8 mouse cellular contexts compared by ENCODE assay signal in the genomic region with DNA sequence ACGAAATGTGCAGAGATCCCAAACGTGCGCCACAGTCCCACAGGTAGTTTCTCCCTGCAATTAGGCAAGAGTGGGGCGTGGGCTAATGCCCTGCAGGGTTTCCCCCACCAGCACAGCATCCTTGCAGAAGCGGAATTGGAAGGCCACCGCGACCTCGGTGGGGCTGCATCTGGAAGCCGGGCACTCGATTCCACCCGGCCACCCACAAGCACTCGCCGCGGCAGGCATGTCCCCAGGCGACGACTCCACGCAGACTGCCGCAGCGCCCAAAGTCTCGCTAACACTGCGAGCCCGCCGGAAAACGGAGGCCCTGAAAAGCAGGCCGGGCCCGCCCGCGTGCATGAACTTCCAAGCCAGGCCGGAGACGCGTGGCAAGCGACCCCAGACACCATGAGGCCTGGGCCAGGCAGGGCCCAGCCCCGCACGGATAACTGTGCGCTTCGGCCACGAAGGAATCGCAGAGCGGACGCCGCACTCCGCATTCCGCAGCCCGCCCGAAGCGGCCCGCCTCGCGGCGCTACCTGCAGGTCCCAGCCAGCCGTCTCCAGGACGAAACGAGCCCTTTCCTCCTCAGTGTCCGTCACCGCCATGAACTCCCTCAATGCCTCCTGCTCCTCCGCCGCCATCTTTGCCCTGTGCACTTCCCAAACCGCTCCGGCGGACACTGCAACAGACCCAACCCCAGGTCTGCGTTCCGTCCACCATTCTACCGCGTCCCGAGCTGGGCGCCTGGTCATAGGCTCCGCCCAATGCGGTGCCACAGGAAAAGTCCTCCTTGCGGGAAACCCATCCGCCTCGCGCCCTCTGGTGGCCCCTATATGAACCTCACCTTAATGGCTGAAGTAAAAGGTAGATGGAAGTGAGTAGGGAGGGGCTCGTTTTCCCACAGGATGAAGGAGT.
DNase-seq lines count a peak whose midpoint lies in the region; ATAC-seq and TF ChIP-seq lines count a peak whose summit lies in the region.
"Not testable (repeated sequence)": the region's sequence is repeated elsewhere in the genome, so short reads cannot be mapped to it uniquely, and the experiment has no call there.

No protein-coding gene starts in this region.

- H3K36me3 ChIP-seq in ES-E14 (ENCODE audit: control insufficient read depth, insufficient read depth, low read length, poor library complexity, severe bottlenecking); forebrain, embryonic 15.5 days: not testable (repeated sequence)

- in situ Hi-C loops in ES-E14 (cut with MboI; ENCODE audit: low sequenced_read_pairs in 2 of 2, unreplicated experiment in 2 of 2), result not testable (repeated sequence)

- WGBS in forebrain, embryonic 15.5 days, result 10% methylated on average over 68 of the region's 73 CpGs
- 7% methylated on average over 72 of the region's 73 CpGs for WGBS in lung, adult 2 months

- not testable (repeated sequence) for H3K4me1 ChIP-seq in ES-E14 (ENCODE audit: control insufficient read depth in 2 of 2, insufficient read depth in 2 of 2, low read length in 2 of 2, poor library complexity in 1 of 2); forebrain, embryonic 15.5 days; lung, adult 2 months (ENCODE audit: control insufficient read depth, insufficient read depth, low read length)

- DNase-seq in ES-E14 (ENCODE audit: low read depth, low spot score), result peak; percentile 77
- peak; percentile 79 for DNase-seq in cerebellum, adult 11 months
- DNase-seq in heart, postnatal 25 days (ENCODE audit: low spot score), result peak; percentile 70
- peak; percentile 65 to 80 for DNase-seq in layer of hippocampus, adult 18-20 months (ENCODE audit: low spot score in 2 of 2)
- peak; percentile 74 for DNase-seq in lung, adult 2 months
- DNase-seq in testis, postnatal 14 days (ENCODE audit: low spot score), result peak; percentile 62

- not testable (repeated sequence) for H3K9me3 ChIP-seq in ES-E14 (ENCODE audit: control insufficient read depth, insufficient read depth, low read depth, low read length); forebrain, embryonic 15.5 days

- ATAC-seq in forebrain, embryonic 15.5 days (replicated peaks), result peak; percentile 99
- ATAC-seq in neutrophil, adult 5-6 weeks (ENCODE audit: extremely low read depth, insufficient number of reproducible peaks, low FRiP score, poor library complexity, severe bottlenecking), result peak; percentile 97

- H3K27ac ChIP-seq in ES-E14 (ENCODE audit: insufficient read depth, low read depth, low read length, poor library complexity, severe bottlenecking), result peak overlapping the region; percentile 68
- H3K27ac ChIP-seq in forebrain, embryonic 15.5 days (replicated peaks), result peak overlapping the region; percentile 66

- H3K4me2 ChIP-seq in forebrain, embryonic 15.5 days (replicated peaks), result peak overlapping the region; percentile 55

- H3K27me3 ChIP-seq in forebrain, embryonic 15.5 days, result not testable (repeated sequence)

- H3K4me3 ChIP-seq in ES-E14 (ENCODE audit: insufficient read depth in 1 of 2, low read depth in 1 of 2, low read length in 2 of 2, poor library complexity in 1 of 2, severe bottlenecking in 1 of 2), result peak overlapping the region; percentile 47 to 61
- H3K4me3 ChIP-seq in forebrain, embryonic 15.5 days, result peak overlapping the region; percentile 58
- H3K4me3 ChIP-seq in lung, adult 2 months (replicated peaks; ENCODE audit: extremely low read depth, low read depth, low read length), result peak overlapping the region; percentile 86

- TF ChIP-seq CTCF in lung, adult 2 months (IDR thresholded peaks at IDR 0.05; ENCODE audit: insufficient read depth, low read length), result peak; percentile 52; the same call in 1 of the 2 replicates

- peak; percentile 49; the same call in 1 of the 2 replicates for TF ChIP-seq POLR2A in lung, adult 2 months (IDR thresholded peaks at IDR 0.05; ENCODE audit: borderline replicate concordance, extremely low read depth, low read depth, low read length)

- intact Hi-C loops in heart, postnatal 25 days (cut with DNase I), result not testable (repeated sequence)

- peak overlapping the region; percentile 53 for H3K9ac ChIP-seq in ES-E14 (ENCODE audit: insufficient read depth, low read depth, low read length, poor library complexity, severe bottlenecking)
- peak overlapping the region; percentile 69 for H3K9ac ChIP-seq in forebrain, embryonic 15.5 days (replicated peaks)

TF ChIP-seq in ES-E14, 5 proteins besides CTCF, POLR2A, EP300 and RAD21:
- TF ChIP-seq HCFC1 (IDR thresholded peaks at IDR 0.05; ENCODE audit: borderline replicate concordance, insufficient read depth, low read length), result peak; percentile 76
- 0 out of 2 replicates have a peak, but pooled peaks have one; percentile 34 for TF ChIP-seq CHD2 (IDR thresholded peaks at IDR 0.05; ENCODE audit: low read depth, low read length)

Comparison
In these comparisons a context has a peak if more than half of its experiments do, and no peak if none do; other contexts are left out.
1. Peak in every context shown above with its lines: DNase-seq, ATAC-seq, H3K4me3 ChIP-seq and H3K27ac ChIP-seq.